Mouse (Mus musculus) left cerebral cortex, postnatal 4 days (tissue): ENCODE data around the gene Nans. TPM values are rescaled to one million over a fixed set of nuclear protein-coding genes. Genes with fewer than 3 reads are reported as not detected.

Experiments
- DNase-seq: peaks from one replicate; pipeline ENCODE4 v3.0.0-alpha.2; 2022
- intact Hi-C: fragments of 180-260 bp; cut with DNase I; formaldehyde crosslinking; loops from one replicate; pipeline ENCODE4 v1.15.1; 2025
- total RNA-seq, 2 experiments: library from RNA; stranded (reverse); gene quantifications; 2 replicates each; pipeline ENCODE4 v1.2.3; 2021

Gene Nans
- 10 to 100 TPM; 54.8 to 63.2 TPM for total RNA-seq

GRCm38 (mm10) chr4:46489028-46489925 lies at the start of gene Nans:
TSS of gene Nans (plus strand) at chr4:46489248.
- peak; percentile 95 for DNase-seq
- intact Hi-C loops: no loop called here

DNA sequence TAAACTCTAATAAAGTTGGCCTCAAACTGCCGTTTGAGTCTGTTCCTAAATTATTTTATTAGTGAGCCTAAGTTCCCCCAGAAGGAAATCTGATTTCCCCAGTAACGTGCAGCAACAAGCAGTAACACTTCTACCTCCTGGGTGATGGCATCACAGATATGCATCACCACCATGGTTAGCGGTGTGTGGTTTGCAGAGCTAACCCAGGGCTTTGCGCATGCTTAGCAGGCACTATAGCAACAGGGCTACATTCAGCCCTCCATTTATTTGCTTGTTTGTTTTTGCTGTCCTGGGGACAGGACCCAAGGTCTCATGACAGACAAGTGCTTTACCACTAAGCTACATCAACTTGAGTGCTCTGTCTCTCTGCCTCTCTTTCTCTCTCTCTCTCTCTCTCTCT lies 46.5 kb upstream of the Nans start:
- intact Hi-C loops: no loop called here

DNA sequence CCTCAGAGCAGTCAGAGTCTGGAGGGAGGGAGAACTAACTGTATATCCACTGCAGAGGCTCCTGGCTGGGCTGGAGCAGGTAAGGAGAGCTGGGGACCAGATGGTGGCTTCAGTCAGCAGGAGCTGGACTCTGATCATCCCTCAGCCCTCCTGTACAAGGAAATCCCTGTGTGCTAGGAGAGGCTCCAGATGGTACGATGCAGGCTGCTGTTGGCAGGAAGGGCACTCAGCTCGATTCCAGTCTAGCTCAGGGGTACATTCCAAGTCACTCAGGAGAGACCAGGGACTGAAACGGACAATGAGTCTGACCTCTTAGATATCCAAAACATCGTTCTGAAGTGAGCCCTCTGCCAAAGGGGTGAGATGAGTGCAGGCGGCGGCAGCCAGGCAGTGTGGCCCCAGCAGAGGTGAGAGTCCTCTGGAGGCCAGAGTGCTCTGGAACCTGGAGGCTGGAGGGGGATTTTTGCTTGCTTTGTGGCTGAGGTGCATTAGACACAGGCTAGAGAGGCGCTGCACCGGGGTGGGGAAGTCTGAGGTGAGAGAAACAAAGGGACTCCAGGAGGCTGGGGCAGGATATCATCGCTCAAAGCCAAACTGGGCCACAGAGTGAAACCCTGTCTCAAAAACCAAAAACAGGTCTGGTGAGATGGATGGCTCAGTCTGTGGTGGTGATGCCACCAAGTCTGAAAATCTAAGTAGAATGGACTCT lies 43.7 kb upstream of the Nans start:
- DNase-seq: peak; percentile 42
- intact Hi-C loops: no loop called here

More for the DNA sequence above, 46.5 kb upstream of the Nans start:
- DNase-seq: no peak

DNA sequence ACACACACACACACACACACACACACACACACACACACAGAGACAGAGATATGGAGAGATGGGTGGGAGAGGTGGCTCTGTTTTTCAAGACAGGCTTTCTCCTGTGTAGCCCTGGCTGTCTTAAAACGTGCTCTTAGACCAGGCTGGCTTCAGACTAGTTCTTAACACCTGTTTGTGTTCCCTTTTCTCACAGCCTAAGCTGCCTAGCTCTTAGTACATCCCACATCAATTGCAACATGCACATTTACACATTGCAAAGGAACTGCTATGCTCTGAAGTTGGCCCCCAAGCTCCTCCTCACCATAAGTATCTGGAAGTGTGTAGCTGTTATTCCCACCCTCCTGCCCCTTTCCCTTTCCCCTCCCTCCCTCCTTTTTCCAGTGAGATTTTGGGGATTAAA lies 41.6 kb upstream of the Nans start:
- intact Hi-C loops: no loop called here
- DNase-seq: no peak

DNA sequence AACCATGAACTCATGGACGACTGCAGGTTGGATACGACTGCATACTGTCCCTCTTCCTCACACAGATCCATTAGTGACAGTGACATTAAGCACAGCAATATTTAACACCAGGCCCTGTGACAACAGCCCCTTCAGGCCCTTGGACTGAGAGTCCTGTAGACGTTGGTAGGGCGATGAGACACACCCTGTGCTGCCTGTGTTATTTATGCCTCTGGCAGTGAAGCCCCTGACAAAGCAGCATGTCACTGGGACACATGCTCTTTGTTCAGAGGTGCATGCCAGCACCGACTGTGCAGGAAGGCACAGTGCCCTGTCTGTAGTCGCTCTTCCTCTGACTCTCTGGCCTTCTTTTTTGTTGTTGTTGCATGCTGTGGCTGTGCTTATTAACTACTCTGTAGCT lies 40.2 kb upstream of the Nans start:
- intact Hi-C loops: no loop called here
- DNase-seq: peak; percentile 60

DNA sequence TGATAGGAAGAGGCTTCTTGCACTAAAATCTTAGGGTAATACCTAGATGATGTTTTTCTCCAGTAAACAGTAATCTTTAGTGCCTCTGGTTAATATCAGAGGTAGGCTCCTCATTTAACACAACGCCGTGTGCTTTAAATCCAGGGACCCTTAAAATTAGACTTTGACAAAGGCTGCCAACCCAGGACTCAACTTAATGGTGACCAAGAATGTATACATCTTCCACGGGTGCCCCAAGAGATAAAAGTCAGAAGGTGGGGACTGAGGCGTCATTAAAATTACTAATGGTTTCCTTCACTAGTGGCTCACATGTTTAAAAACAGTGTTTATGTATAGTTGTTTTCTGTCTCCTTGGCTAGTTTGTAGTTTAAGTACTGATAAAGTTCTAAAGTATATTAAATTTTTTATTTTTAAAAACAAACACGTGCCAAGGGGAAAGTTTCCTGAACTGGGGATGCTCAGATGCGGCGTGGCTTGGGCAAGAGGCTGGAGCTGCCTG lies 39.0 kb upstream of the Nans start:
- DNase-seq: no peak
- intact Hi-C loops: loop anchor here (2.0 kb wide), 1 partner anchor 61 kb away; the partner anchor contains the start of gene Trmo

- peak; percentile 92 for DNase-seq
- intact Hi-C loops: loop anchor here (2.0 kb wide), 1 partner anchor 62 kb away; the partner anchor contains the start of gene Trmo
These were observed 38.4 kb upstream of the Nans start, which contains the start of gene Anp32b for GRCm38 (mm10) chr4:46450519-46451131. TSS of gene Anp32b (plus strand) at chr4:46450902.

DNA sequence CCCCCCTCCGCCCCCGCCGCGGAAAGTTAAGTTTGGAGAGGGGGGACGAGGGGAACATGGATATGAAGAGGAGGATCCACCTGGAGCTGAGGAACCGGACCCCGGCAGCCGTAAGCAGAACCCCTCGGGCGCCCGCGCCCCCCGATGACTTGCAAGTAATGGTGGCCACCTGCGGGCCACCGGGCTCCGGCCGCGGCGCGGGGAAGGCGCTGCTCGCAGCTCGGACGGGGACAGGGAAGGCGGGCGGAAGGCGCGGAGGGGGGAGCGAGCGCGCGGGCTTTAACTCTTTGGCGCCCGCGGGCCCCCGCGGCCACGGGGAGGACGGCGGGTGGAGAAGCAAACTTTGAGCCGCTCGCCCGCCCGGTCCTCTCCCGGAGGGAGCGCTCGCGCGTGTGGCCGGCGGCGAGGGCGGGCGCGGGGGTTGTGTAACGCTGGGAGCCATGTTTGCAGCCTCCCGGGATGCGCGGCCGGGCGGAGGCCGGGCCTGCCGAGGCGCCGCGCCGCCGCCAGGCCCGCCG lies 37.7 kb upstream of the Nans start:
- intact Hi-C loops: loop anchor here (2.0 kb wide), 1 partner anchor 62 kb away; the partner anchor contains the start of gene Trmo
- peak; percentile 68 for DNase-seq

DNA sequence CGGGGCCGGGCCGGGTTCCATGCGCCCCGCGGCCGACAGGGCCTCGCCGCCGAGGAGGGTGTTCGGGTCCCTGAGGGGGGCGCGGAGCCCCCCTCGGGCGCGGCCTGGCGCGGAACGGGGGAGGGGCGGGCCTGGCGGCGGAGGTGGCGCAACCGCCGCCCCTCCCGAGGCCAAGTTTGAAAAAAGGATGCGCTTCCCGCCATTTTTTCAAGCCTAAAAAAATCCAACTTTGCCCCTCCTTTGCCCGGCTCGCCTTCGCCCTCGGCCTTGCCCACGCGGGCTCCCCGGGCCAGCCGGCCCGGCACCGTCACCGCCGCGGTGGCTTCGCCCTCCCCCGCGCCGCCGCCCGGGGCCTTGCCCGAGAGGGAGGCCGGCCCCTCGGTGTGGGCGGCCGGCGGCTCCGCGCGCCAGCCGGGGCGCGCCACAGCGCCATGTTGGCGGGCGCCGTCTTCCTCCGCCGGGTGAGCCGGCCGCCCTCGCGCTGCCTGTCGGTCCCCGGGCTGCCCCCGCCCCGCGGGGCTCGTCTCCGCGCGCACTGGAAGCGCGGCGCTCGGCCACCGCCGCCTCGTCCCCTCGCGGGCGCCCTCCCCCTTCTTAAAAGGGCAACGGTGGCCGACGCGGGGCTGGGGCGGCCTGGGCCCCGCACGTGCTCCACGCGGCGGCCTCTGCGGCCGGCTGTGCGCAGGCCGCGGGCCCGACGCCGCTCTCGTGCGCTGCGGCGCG lies 37.1 kb upstream of the Nans start:
- intact Hi-C loops: loop anchor here (2.0 kb wide), 1 partner anchor 63 kb away; the partner anchor contains the start of gene Trmo
- peak; percentile 82 for DNase-seq

- intact Hi-C loops: no loop called here
- DNase-seq: peak; percentile 56
These were observed 36.6 kb upstream of the Nans start for GRCm38 (mm10) chr4:46452481-46452850.

DNA sequence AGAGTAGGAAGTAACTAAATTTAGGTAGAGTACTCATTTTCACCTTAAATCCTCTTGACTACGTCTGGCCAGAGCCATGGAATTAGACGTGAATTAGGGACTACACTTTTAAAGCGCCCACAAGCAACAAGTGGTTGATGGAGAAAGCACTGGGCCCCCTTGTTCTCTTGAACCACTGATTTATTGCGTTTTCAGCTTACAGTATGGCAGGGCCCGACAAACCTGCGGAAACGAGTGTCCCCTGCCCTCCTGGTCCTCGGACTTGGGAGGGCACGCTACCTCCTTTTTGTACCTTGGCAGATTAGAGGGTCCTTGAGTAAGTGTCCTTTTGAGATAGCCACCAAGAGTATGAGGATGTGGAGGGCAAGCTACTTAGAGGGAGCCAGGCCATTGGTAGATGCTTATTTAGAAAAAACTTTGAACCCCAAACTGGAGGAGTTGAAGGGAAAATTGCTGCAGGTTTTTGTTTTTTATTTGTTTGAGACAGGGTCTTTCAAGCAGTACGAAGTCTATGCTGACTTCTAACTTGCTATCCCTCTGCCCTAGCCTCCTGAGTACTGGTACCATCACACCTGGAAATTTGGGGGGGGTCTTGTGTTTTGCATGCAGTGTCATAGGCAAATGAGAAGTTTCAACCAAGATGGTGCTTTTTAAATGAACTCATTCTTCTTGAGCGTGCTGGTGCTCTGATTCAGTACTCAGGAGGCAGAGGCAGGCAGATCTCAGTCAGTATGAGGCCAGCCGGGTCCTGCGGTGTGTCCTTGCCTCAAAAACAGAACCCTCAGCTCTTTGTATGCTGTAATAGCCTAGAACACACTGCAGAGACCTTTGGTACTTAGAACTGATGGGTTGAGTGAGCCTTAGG lies 36.0 kb upstream of the Nans start:
- no peak for DNase-seq
- intact Hi-C loops: no loop called here

DNA sequence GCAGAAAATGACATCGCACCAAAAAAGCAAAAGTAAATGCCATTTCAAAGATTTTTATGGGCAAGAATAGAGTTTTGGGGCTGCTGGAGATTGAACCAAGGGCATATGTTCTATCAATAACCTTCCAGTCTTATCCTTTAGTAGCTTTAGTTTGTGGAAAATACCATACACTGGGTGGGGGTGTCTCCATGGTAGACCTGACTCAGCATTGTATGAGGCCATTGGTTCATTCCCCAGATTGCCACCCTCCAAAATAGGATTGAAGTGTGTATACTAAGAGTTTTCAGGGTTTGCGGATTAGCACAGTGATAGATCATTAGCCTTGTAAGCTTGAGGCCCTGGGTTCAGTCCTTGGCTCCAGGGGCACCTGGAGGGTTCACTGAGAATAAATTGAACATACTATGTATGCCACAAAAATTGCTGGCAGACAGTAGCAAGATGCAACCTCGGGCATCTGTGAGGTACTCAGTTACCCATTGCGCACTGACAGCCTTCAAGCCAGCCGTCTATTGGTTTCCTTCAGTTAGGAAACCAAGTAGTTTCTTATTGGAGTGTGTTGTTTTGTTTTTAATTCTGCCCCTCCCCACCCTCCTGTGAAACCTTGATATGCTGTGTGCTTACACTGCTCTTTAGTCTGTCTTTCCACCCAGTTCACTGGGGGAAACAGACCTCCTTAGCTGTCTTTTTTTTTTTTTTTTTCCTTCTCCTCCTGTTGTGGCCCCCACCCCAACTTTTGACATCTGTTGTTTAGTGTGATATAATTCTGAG lies 34.8 kb upstream of the Nans start:
- no peak for DNase-seq
- intact Hi-C loops: no loop called here

GRCm38 (mm10) chr4:46456762-46457161 lies 32.3 kb upstream of the Nans start:
- no peak for DNase-seq
- intact Hi-C loops: no loop called here

DNA sequence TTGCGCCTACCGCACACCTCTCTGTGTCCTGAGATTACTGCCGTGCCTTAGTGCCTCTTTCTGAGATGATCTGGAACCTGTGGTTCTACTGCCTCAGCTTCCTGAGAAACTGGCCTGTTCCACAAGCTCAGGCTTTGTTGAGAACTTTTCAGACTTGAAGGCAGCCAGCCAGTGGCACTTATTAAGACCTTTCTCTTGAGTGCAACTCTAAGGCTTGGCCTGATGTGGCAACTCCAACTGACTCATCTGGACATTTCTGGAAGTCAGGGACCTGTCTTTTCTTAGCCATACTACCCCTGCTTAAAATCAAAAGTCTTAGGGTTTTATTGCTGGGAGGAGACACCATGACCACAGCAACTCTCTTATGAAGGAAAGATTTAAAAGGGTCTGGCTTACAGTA lies 31.9 kb upstream of the Nans start:
- intact Hi-C loops: no loop called here
- DNase-seq: no peak

DNA sequence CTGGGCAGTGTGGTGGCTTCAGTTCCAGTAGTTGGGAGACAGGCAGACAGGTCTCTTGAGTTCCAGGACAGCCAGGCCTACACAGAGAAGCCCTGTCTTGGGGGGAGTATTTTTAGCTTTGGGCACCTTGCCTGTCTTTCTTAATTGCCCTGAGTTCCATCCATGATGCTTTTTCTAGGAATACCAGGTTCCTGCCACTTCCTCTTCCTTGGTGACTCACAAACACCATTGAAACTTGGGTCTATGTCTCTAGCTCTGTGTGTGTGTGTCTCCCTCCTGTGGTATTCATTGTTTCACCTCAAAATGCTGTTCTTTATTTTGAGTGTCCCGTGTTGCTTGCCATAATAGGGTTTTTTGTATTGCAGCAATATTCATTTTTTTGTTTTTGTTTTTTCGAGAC lies 30.6 kb upstream of the Nans start:
- DNase-seq: no peak
- intact Hi-C loops: no loop called here

- DNase-seq: peak; percentile 46
- intact Hi-C loops: loop anchor here (10.0 kb wide), 1 partner anchor 258 kb away; no protein-coding TSS in a partner anchor
These were observed 25.8 kb upstream of the Nans start for GRCm38 (mm10) chr4:46463130-46463830.

GRCm38 (mm10) chr4:46465740-46466139 lies 23.3 kb upstream of the Nans start:
- intact Hi-C loops: loop anchor here (10.0 kb wide), 1 partner anchor 261 kb away; no protein-coding TSS in a partner anchor
- no peak for DNase-seq

DNA sequence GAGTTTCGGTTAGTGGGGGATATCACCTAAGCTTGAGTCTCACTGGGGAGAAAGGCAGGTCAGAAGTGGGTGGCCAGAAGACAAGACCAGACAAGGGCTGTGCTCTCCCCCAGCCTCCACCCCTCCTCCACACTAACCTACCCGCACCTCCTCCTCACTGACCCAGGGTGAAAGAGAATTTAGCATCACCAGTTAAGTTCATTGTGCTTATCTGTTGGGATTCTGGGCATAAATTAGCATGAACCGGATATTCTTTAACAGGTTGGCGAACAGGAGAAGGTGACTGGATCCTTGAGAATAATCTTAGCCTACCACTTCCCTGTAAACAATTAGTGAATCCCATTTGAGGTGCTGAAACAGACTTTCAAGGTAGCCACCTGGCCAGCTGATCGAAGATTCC lies 13.9 kb upstream of the Nans start:
- intact Hi-C loops: no loop called here
- DNase-seq: no peak
